Mouse (Mus musculus) limb, embryonic 13.5 days (tissue): Measurements from ENCODE around the gene Npm3. TPM values are rescaled to one million over a fixed set of nuclear protein-coding genes. Genes with fewer than 3 reads are reported as not detected.

Experiments used
- ATAC-seq: fragments of 200-750 bp; cut with Nextera tagmentation; 2 replicates; pipeline ENCODE4 v1.8.0; 2017; ENCODE audit warnings: low read depth, moderate number of reproducible peaks, moderate TSS enrichment; ENCODE audit not compliant: low FRiP score
- H3K27ac ChIP-seq: fragments of 300-500 bp; sonication (generic); 2 replicates; pipeline ENCODE4 v1.5.1; 2015; ENCODE audit warnings: inconsistent platforms, mild to moderate bottlenecking, moderate library complexity
- H3K27me3 ChIP-seq: fragments of 300-500 bp; sonication (generic); 2 replicates; pipeline ENCODE4 v1.6.1; 2015; ENCODE audit warnings: mild to moderate bottlenecking, inconsistent platforms
- H3K36me3 ChIP-seq: fragments of 300-500 bp; sonication (generic); 2 replicates; pipeline ENCODE4 v1.6.1; 2015; ENCODE audit warnings: inconsistent platforms, mild to moderate bottlenecking, moderate library complexity
- H3K4me1 ChIP-seq: fragments of 300-500 bp; sonication (generic); 2 replicates; pipeline ENCODE4 v1.6.1; 2015; ENCODE audit warnings: inconsistent platforms
- H3K4me2 ChIP-seq: fragments of 300-500 bp; sonication (generic); replicated peaks from 2 replicates; pipeline ENCODE4 v1.6.1; 2015; ENCODE audit warnings: inconsistent platforms, mild to moderate bottlenecking, moderate library complexity
- H3K4me3 ChIP-seq: fragments of 300-500 bp; sonication (generic); 2 replicates; pipeline ENCODE4 v1.5.1; 2015; ENCODE audit warnings: moderate library complexity, mild to moderate bottlenecking, inconsistent platforms
- H3K9ac ChIP-seq: fragments of 300-500 bp; sonication (generic); 2 replicates; pipeline ENCODE4 v1.6.1; 2015; ENCODE audit warnings: mild to moderate bottlenecking, inconsistent platforms
- H3K9me3 ChIP-seq: fragments of 300-500 bp; sonication (generic); 2 replicates; pipeline ENCODE4 v1.6.1; 2016; ENCODE audit warnings: inconsistent platforms
- WGBS: fragments of 180-500 bp; shearing (Covaris S2); methylation state at CpG from one replicate; pipeline ENCODE4 v1.1.7; 2015; 5-methylcytosine and 5-hydroxymethylcytosine counted together
- polyA plus RNA-seq: library from polyadenylated mRNA; unstranded; fragments of >200 nt; fragmentation: Nextera tagmentation; extraction: Ambion mirVana; gene quantifications from 2 replicates; pipeline ENCODE4 v1.2.1, GENCODE M21; 2015

Gene Npm3
- 15.4 and 16.8 TPM in 2 replicates for polyA plus RNA-seq

- peaks cover 28% of the 10 kb centered on the region for H3K36me3 ChIP-seq
- no peaks in the 10 kb centered on the region for H3K9me3 ChIP-seq
- H3K4me3 ChIP-seq: peak within 1 kb of the TSS; percentile 92
- ATAC-seq: peak; percentile 85
- H3K27me3 ChIP-seq: peaks cover 29% of the 10 kb centered on the region
- H3K4me1 ChIP-seq: peaks cover 32% of the 10 kb centered on the region
- H3K4me2 ChIP-seq: peak within 1 kb of the TSS; percentile 96
- H3K9ac ChIP-seq: peak within 1 kb of the TSS; percentile 91
- no peak within 1 kb of the TSS; the same call in 1 of the 2 replicates for H3K27ac ChIP-seq
- under 1% methylated on average over 59 of the region's 60 CpGs for WGBS
These were observed at the start of gene Npm3 for GRCm38 (mm10) chr19:45749243-45750043. Npm3 (minus strand) TSS chr19:45749591.

- Histone ChIP-seq H3K9me3 (0 out of 2 replicates have a peak, but pooled peaks cover 3% of the 10 kb centered on the region), H3K4me2 (no peak overlapping the region), H3K4me3 (no peak overlapping the region), H3K9ac (no peak overlapping the region), H3K36me3 (no peaks in the 10 kb centered on the region), H3K27me3 (no peaks in the 10 kb centered on the region), H3K27ac (no peak overlapping the region), H3K4me1 (peaks cover 13% of the 10 kb centered on the region)
- WGBS: 71% methylated on average over 15 of the region's 15 CpGs
- ATAC-seq: no peak
These were observed 47.5 kb upstream of the Npm3 start for GRCm38 (mm10) chr19:45796879-45797278.

- 7% methylated on average over 15 of the region's 15 CpGs for WGBS
- peak overlapping the region; percentile 61 for H3K4me2 ChIP-seq
- H3K27ac ChIP-seq: no peak overlapping the region
- H3K36me3 ChIP-seq: no peaks in the 10 kb centered on the region
- no peaks in the 10 kb centered on the region for H3K27me3 ChIP-seq
- H3K9ac ChIP-seq: no peak overlapping the region
- H3K4me1 ChIP-seq: peaks cover 13% of the 10 kb centered on the region
- H3K9me3 ChIP-seq: 0 out of 2 replicates have a peak, but pooled peaks cover 3% of the 10 kb centered on the region
- 0 out of 2 replicates have a peak, but pooled peaks have one; percentile 59 for ATAC-seq
- peak overlapping the region; percentile 30 for H3K4me3 ChIP-seq
These were observed 46.7 kb upstream of the Npm3 start for GRCm38 (mm10) chr19:45796061-45796556.

GRCm38 (mm10) chr19:45795406-45795944 is 46.1 kb upstream of the Npm3 start:
- 0 out of 2 replicates have a peak, but pooled peaks cover 3% of the 10 kb centered on the region for H3K9me3 ChIP-seq
- peak overlapping the region; percentile 61 for H3K4me2 ChIP-seq
- H3K4me3 ChIP-seq: peak overlapping the region; percentile 30
- H3K27me3 ChIP-seq: no peaks in the 10 kb centered on the region
- WGBS: 33% methylated on average over 15 of the region's 15 CpGs
- peaks cover 13% of the 10 kb centered on the region for H3K4me1 ChIP-seq
- H3K27ac ChIP-seq: no peak overlapping the region
- no peak for ATAC-seq
- H3K9ac ChIP-seq: no peak overlapping the region
- no peaks in the 10 kb centered on the region for H3K36me3 ChIP-seq

DNA sequence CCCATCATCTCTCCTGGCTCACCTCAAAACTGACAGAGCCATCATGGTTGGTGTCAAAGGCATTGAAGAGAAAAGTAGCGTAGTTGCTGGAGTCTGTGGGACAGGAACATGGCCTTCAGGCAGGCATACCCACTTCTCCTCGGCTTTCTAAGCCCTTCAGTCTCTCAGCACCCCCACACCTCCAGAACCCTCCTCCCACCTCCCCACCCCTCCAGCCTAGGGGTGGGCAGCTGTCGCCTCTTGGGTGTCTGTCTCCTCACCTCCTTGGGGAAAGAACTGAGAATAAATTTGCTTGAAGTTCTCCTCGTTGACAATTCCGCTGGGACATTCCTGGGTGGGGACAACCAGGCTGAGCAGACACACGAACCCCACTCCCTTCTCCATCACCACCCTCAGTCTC is 45.3 kb upstream of the Npm3 start:
- Histone ChIP-seq H3K27ac (no peak overlapping the region), H3K4me2 (no peak overlapping the region), H3K36me3 (no peaks in the 10 kb centered on the region), H3K9ac (no peak overlapping the region), H3K4me3 (no peak overlapping the region), H3K4me1 (peaks cover 13% of the 10 kb centered on the region), H3K27me3 (no peaks in the 10 kb centered on the region), H3K9me3 (no peaks in the 10 kb centered on the region)
- no peak for ATAC-seq
- WGBS: 60% methylated on average over 6 of the region's 6 CpGs

DNA sequence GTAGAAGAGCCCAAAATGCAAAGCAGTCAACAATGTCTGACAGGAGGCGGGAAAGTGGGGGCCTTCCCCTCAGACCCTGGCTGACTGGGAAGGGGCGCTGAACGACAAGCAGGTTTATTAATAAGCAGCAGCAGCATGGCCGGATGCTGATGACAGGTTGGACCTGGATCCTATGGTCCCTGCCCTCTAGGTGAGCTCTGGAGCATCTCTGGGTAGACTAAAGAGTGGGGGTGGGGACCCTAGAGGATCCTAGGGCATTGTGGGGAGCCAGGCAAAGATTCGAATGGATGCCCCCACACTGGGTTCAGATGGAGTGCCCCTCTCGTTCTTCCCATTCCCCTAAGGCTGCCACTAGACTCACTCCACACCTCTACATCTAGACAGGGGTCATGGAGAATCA is 43.0 kb upstream of the Npm3 start:
- no peaks in the 10 kb centered on the region for H3K27me3 ChIP-seq
- WGBS: 83% methylated on average over 6 of the region's 6 CpGs
- peaks cover 13% of the 10 kb centered on the region for H3K4me1 ChIP-seq
- no peaks in the 10 kb centered on the region for H3K36me3 ChIP-seq
- no peak overlapping the region for H3K27ac ChIP-seq
- no peaks in the 10 kb centered on the region for H3K9me3 ChIP-seq
- no peak for ATAC-seq
- H3K9ac ChIP-seq: no peak overlapping the region
- H3K4me2 ChIP-seq: no peak overlapping the region
- no peak overlapping the region for H3K4me3 ChIP-seq

DNA sequence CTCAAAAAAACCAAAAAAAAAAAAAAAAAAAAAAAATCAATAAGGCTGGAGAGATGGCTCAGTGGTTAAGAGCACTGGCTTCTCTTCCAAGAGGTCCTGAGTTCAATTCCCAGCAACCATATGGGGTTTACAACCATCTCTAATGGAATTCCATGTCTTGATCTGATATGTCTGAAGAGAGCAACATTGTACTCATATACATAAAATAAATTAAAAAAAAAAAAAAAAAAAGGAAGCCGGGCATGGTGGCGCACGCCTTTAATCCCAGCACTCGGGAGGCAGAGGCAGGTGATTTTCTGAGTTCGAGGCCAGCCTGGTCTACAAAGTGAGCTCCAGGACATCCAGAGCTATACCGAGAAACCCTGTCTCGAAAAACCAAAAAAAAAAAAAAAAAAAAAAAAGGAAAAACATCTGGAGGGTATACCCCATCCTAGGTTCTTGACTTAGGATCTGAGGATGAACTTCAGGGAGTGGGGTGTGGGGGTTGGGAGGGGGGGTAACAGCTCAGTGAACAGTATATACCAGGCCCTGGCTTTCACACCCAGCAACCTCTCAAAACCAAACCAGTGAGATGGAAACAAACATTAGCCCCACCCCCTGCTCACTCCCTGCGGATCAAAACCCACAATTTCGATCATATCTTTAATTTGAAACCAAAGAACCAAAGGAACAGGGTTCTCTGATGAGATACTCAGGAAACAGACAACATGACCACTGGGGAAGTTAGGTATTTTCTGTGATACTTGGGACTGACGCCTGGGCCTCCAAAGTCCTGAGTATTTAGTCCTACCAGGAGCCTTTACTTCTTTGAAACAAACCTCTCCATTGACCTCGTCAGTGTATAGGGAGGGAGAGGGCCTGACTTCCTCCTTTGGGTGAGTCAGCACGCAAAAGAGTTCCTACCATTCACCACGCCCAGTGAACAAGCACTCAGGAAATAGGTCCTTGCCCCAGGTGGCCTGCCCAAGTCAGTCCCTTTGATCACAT is 40.8 kb upstream of the Npm3 start:
- WGBS: 70% methylated on average over 10 of the region's 13 CpGs
- no peak overlapping the region for H3K4me3 ChIP-seq
- no peak overlapping the region for H3K9ac ChIP-seq
- H3K4me1 ChIP-seq: no peaks in the 10 kb centered on the region
- H3K9me3 ChIP-seq: no peaks in the 10 kb centered on the region
- no peaks in the 10 kb centered on the region for H3K36me3 ChIP-seq
- H3K4me2 ChIP-seq: no peak overlapping the region
- H3K27me3 ChIP-seq: no peaks in the 10 kb centered on the region
- H3K27ac ChIP-seq: no peak overlapping the region
- ATAC-seq: no peak

DNA sequence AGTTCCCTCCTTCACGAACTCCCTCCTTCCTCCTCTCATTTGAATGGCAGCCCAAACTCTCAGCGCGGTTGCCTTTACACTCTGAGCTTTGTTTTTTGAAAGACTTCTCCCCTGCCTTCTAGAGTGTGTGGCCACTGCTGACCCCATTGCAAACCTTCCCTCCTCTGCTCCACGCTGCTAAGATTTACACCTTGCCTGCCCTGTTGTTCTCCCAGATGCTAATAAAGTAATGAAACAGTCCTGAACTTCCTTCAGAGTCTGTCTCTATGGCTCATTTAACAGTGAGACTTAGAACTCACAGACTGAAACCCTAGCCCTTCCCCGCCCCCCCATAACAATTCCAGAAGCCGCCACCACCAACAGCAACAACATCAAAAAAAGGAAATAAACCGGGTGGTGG is 40.0 kb upstream of the Npm3 start:
- no peak overlapping the region for H3K9ac ChIP-seq
- H3K36me3 ChIP-seq: no peaks in the 10 kb centered on the region
- no peaks in the 10 kb centered on the region for H3K4me1 ChIP-seq
- H3K27ac ChIP-seq: no peak overlapping the region
- H3K27me3 ChIP-seq: no peaks in the 10 kb centered on the region
- no peak overlapping the region for H3K4me2 ChIP-seq
- 56% methylated on average over 7 of the region's 7 CpGs for WGBS
- no peaks in the 10 kb centered on the region for H3K9me3 ChIP-seq
- no peak overlapping the region for H3K4me3 ChIP-seq
- no peak for ATAC-seq

DNA sequence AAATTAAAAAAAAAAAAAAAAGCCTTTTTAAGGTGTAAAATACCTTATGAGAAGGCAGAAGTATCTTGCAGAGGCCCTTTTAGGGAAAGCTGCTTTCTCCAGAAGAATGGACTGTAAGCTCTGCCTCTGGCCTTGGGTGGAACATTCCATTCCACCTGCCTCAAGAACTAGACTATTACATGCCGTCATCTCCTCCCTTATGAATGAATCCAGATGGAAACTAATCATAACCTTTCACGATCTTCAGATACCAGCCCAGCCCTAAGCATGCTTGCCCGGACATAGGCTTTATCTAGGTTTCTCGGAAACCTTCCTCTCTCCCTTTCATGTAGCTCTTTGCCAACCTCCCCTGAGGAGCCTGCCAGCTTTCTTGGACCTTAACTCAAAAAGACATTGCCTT is 38.9 kb upstream of the Npm3 start:
- H3K4me3 ChIP-seq: no peak overlapping the region
- H3K4me1 ChIP-seq: peaks cover 4% of the 10 kb centered on the region; the same call in 1 of the 2 replicates
- 51% methylated on average over 4 of the region's 4 CpGs for WGBS

DNA sequence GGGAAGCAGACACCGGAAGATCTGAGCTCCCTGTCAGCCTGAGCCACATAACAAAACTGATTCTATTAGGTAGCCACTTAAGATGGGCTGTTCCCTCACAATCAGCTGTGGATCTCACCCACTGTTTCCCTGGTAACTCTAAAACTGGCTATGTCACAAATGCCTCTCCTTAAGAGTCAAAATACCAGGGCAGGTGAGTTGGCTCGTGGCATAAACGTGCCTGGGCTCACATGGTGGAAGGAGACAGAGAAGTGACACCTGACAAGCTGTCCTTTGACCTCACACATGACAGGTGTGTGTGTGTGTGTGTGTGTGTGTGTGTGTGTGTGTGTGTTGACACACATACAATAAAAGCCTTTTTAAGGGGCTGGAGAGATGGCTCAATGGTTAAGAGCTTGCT is 38.1 kb upstream of the Npm3 start:
- Histone ChIP-seq H3K4me2 (no peak overlapping the region), H3K27me3 (no peaks in the 10 kb centered on the region), H3K36me3 (no peaks in the 10 kb centered on the region), H3K9ac (no peak overlapping the region), H3K9me3 (no peaks in the 10 kb centered on the region), H3K4me1 (peaks cover 4% of the 10 kb centered on the region; the same call in 1 of the 2 replicates), H3K4me3 (no peak overlapping the region), H3K27ac (no peak overlapping the region)
- no peak for ATAC-seq
- WGBS: 64% methylated on average over 3 of the region's 3 CpGs

More for the DNA sequence above, 38.9 kb upstream of the Npm3 start:
- Histone ChIP-seq H3K9ac (no peak overlapping the region), H3K27me3 (no peaks in the 10 kb centered on the region), H3K9me3 (no peaks in the 10 kb centered on the region), H3K4me2 (no peak overlapping the region), H3K36me3 (no peaks in the 10 kb centered on the region), H3K27ac (no peak overlapping the region)
- ATAC-seq: no peak

DNA sequence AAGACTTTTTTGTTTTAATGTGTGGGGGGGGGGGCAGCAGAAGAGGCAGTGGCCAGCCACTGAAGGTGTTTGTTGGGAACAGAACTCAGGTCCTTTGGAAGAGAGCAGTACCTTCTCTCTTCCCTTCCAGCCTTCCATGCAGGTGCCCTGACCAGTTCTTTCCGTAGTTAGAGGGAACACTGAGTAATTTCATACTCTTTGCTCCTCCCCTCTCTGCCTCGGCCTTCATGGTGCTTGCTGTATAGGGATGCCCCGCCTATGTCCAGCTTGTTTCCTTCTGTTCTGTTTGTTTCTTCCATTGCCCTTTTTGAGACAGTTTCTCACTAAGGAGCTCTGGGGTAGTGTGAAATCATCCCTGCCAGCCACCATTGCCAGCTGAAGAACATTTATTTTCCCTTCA is 36.1 kb upstream of the Npm3 start:
- H3K4me3 ChIP-seq: no peak overlapping the region
- H3K9ac ChIP-seq: no peak overlapping the region
- 59% methylated on average over 3 of the region's 3 CpGs for WGBS
- peaks cover 4% of the 10 kb centered on the region for H3K36me3 ChIP-seq
- H3K27me3 ChIP-seq: no peaks in the 10 kb centered on the region
- H3K9me3 ChIP-seq: no peaks in the 10 kb centered on the region
- H3K4me2 ChIP-seq: no peak overlapping the region
- peaks cover 21% of the 10 kb centered on the region for H3K4me1 ChIP-seq
- no peak overlapping the region for H3K27ac ChIP-seq
- ATAC-seq: no peak
